Mouse (Mus musculus): Measurements from ENCODE around the gene Cln3. TPM values are rescaled to one million over a fixed set of nuclear protein-coding genes. Genes with fewer than 3 reads are reported as not detected.

Gene Cln3
- polyA plus RNA-seq, 1 experiment, result 120 TPM

DNA sequence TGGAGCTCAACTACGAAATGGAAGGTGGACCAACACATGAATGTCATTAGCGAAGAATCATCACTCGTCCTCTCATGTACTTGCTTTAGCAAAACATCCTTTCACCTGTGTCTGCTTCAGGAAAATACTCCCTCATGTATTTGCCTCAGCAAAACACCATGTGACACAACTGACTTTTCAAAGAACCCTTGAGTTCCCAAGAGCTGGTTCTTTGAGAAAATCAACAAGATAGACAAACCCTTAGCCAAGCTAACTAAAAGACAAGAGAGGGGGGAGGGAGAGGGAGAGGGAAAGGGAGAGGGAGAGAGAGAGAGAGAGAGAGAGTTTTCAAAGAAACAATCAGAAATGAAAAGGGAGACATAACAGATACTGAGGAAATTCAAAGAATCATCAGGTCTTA lies 62.3 kb downstream of the Cln3 start:
- no peak overlapping the region for H3K27ac ChIP-seq (ENCODE audit: insufficient read depth, low read depth, low read length)
- H3K27me3 ChIP-seq (replicated peaks; ENCODE audit: control insufficient read depth, insufficient read depth, low read length), result no peaks in the 10 kb centered on the region; the same call in 1 of the 2 replicates
- WGBS, result 79% methylated on average over 3 of the region's 3 CpGs
- no peak overlapping the region for H3K4me3 ChIP-seq (ENCODE audit: insufficient read depth, low read depth, low read length)
- H3K4me1 ChIP-seq (ENCODE audit: control insufficient read depth, insufficient read depth, low read length), result no peaks in the 10 kb centered on the region
- TF ChIP-seq CTCF (conservative IDR thresholded peaks at IDR 0.05; ENCODE audit: insufficient read depth, insufficient read length, low read depth, low read length) (no peak), POLR2A (IDR thresholded peaks at IDR 0.05; ENCODE audit: low read depth, low read length) (no peak)
- DNase-seq, result no peak
- H3K36me3 ChIP-seq (ENCODE audit: control insufficient read depth, insufficient read depth, low read length), result no peaks in the 10 kb centered on the region

Other genes with a start within 250 kb of the Cln3 start
- 1.9 and 11.8 TPM in 2 replicates for gene Lat, start 216.2 kb downstream of the Cln3 start, polyA plus RNA-seq (2012; rRNA removed)
- gene Spns1, start 208.4 kb downstream of the Cln3 start, polyA plus RNA-seq (2012; rRNA removed), result 102 and 168 TPM in 2 replicates
- 3.5 and 3.9 TPM in 2 replicates for gene Nfatc2ip, start 189.1 kb downstream of the Cln3 start, polyA plus RNA-seq (2012; rRNA removed)
- 0.48 and 8.4 TPM in 2 replicates for gene Cd19, start 170.9 kb downstream of the Cln3 start, polyA plus RNA-seq (2012; rRNA removed)
- gene Rabep2, start 157.1 kb downstream of the Cln3 start, polyA plus RNA-seq (2012; rRNA removed), result 24.7 and 25.7 TPM in 2 replicates
- gene Atp2a1, start 122.7 kb downstream of the Cln3 start, polyA plus RNA-seq (2012; rRNA removed), result 0.35 and 144 TPM in 2 replicates
- gene Sh2b1, start 110.4 kb downstream of the Cln3 start, polyA plus RNA-seq (2012; rRNA removed), result 62.8 and 71.7 TPM in 2 replicates
- 219 and 227 TPM in 2 replicates for gene Tufm, start 98.5 kb downstream of the Cln3 start, polyA plus RNA-seq (2012; rRNA removed)
- 70.6 and 90.5 TPM in 2 replicates for gene Atxn2l, start 82.4 kb downstream of the Cln3 start, polyA plus RNA-seq (2012; rRNA removed)
- 105 TPM in 2 replicates for gene Eif3c, start 19.4 kb downstream of the Cln3 start, polyA plus RNA-seq (2012; rRNA removed)
- gene Apobr, start 875 bp downstream of the Cln3 start, polyA plus RNA-seq (2012; rRNA removed), result 1.2 and 1.5 TPM in 2 replicates
- gene Il27, start 9.1 kb upstream of the Cln3 start, polyA plus RNA-seq (2012; rRNA removed), result 0.13 TPM in 1 of 2 replicates, not detected in the other
- 29.2 and 36.4 TPM in 2 replicates for gene Nupr1, start 45.0 kb upstream of the Cln3 start, polyA plus RNA-seq (2012; rRNA removed)
- 28.1 and 34.7 TPM in 2 replicates for gene Sgf29, start 63.5 kb upstream of the Cln3 start, polyA plus RNA-seq (2012; rRNA removed)
- 29.0 and 30.1 TPM in 2 replicates for gene Sult1a1, start 90.6 kb upstream of the Cln3 start, polyA plus RNA-seq (2012; rRNA removed)
- 63.9 and 67.2 TPM in 2 replicates for gene Bola2, start 109.6 kb upstream of the Cln3 start, polyA plus RNA-seq (2012; rRNA removed)
- 13.1 and 17.2 TPM in 2 replicates for gene Slx1b, start 110.0 kb upstream of the Cln3 start, polyA plus RNA-seq (2012; rRNA removed)
- gene Coro1a, start 122.0 kb upstream of the Cln3 start, polyA plus RNA-seq (2012; rRNA removed), result 22.7 and 71.6 TPM in 2 replicates
- 210 and 216 TPM in 2 replicates for gene Mapk3, start 173.8 kb upstream of the Cln3 start, polyA plus RNA-seq (2012; rRNA removed)
- 58.2 and 61.4 TPM in 2 replicates for gene Gdpd3, start 180.5 kb upstream of the Cln3 start, polyA plus RNA-seq (2012; rRNA removed)
- gene Ypel3, start 191.1 kb upstream of the Cln3 start, polyA plus RNA-seq (2012; rRNA removed), result 290 and 371 TPM in 2 replicates
- gene Tbx6, start 195.7 kb upstream of the Cln3 start, polyA plus RNA-seq (2012; rRNA removed), result 2.1 and 2.2 TPM in 2 replicates
- gene Ppp4c, start 206.7 kb upstream of the Cln3 start, polyA plus RNA-seq (2012; rRNA removed), result 135 and 145 TPM in 2 replicates
- gene Fam57b, start 211.9 kb upstream of the Cln3 start, polyA plus RNA-seq (2012; rRNA removed), result 4.2 and 6.3 TPM in 2 replicates
- 0.46 TPM in 1 of 2 replicates, not detected in the other for gene 4930451I11Rik, start 245.8 kb upstream of the Cln3 start, polyA plus RNA-seq (2012; rRNA removed)

All from kidney, adult 2 months (tissue).